Mouse (Mus musculus): ENCODE measurements around the gene Lrmp. TPM values are rescaled to one million over a fixed set of nuclear protein-coding genes. Genes with fewer than 3 reads are reported as not detected.
"Not testable (repeated sequence)": the region's sequence is repeated elsewhere in the genome, so short reads cannot be mapped to it uniquely, and the experiment has no call there.

Gene Lrmp
- polyA plus RNA-seq, 1 experiment from 2014 or later = 3.6 TPM

- no peak for ATAC-seq (ENCODE audit: low FRiP score, low read depth)
- Histone ChIP-seq H3K9me3 (no peaks in the 10 kb centered on the region), H3K36me3 (no peaks in the 10 kb centered on the region), H3K4me2 (replicated peaks) (no peak overlapping the region), H3K9ac (no peak overlapping the region), H3K27me3 (no peaks in the 10 kb centered on the region), H3K4me1 (no peaks in the 10 kb centered on the region), H3K27ac (no peak overlapping the region), H3K4me3 (no peak overlapping the region)
- 81% methylated on average over 8 of the region's 8 CpGs for WGBS
Measured at GRCm38 (mm10) chr6:145084343-145085117, 30.9 kb upstream of the Lrmp start.

- Histone ChIP-seq H3K27ac (no peak overlapping the region), H3K4me3 (no peak overlapping the region), H3K4me1 (no peaks in the 10 kb centered on the region), H3K4me2 (replicated peaks) (no peak overlapping the region), H3K27me3 (no peaks in the 10 kb centered on the region), H3K9me3 (no peaks in the 10 kb centered on the region), H3K9ac (no peak overlapping the region), H3K36me3 (no peaks in the 10 kb centered on the region)
- ATAC-seq (ENCODE audit: low FRiP score, low read depth) = no peak
- 46% methylated on average over 4 of the region's 4 CpGs for WGBS
Measured at GRCm38 (mm10) chr6:145088451-145089113, 26.9 kb upstream of the Lrmp start.

GRCm38 (mm10) chr6:145089373-145089772, 26.1 kb upstream of the Lrmp start:
- 71% methylated on average over 4 of the region's 4 CpGs for WGBS
- H3K27me3 ChIP-seq = no peaks in the 10 kb centered on the region
- no peak overlapping the region for H3K4me3 ChIP-seq
- H3K27ac ChIP-seq = no peak overlapping the region
- no peak overlapping the region for H3K9ac ChIP-seq
- no peaks in the 10 kb centered on the region for H3K36me3 ChIP-seq
- ATAC-seq (ENCODE audit: low FRiP score, low read depth) = no peak
- H3K4me2 ChIP-seq (replicated peaks) = no peak overlapping the region
- H3K9me3 ChIP-seq = no peaks in the 10 kb centered on the region
- no peaks in the 10 kb centered on the region for H3K4me1 ChIP-seq

- Histone ChIP-seq H3K27ac (no peak overlapping the region), H3K9me3 (no peaks in the 10 kb centered on the region), H3K36me3 (no peaks in the 10 kb centered on the region), H3K4me1 (no peaks in the 10 kb centered on the region), H3K4me2 (replicated peaks) (no peak overlapping the region), H3K4me3 (no peak overlapping the region), H3K9ac (no peak overlapping the region), H3K27me3 (no peaks in the 10 kb centered on the region)
- no peak for ATAC-seq (ENCODE audit: low FRiP score, low read depth)
- 68% methylated on average over 6 of the region's 6 CpGs for WGBS
Measured at GRCm38 (mm10) chr6:145090201-145090863, 25.1 kb upstream of the Lrmp start.

- ATAC-seq (ENCODE audit: low FRiP score, low read depth) = 0 out of 2 replicates have a peak, but pooled peaks have one; percentile 36
- Histone ChIP-seq H3K27me3 (no peaks in the 10 kb centered on the region), H3K4me3 (no peak overlapping the region), H3K9me3 (no peaks in the 10 kb centered on the region), H3K4me2 (replicated peaks) (no peak overlapping the region), H3K4me1 (no peaks in the 10 kb centered on the region), H3K27ac (no peak overlapping the region), H3K9ac (no peak overlapping the region), H3K36me3 (no peaks in the 10 kb centered on the region)
- WGBS = 63% methylated on average over 5 of the region's 5 CpGs
Measured at GRCm38 (mm10) chr6:145090928-145091327, 24.5 kb upstream of the Lrmp start.

- 80% methylated on average over 7 of the region's 7 CpGs for WGBS
- Histone ChIP-seq H3K9me3 (no peaks in the 10 kb centered on the region), H3K4me1 (no peaks in the 10 kb centered on the region), H3K4me2 (replicated peaks) (no peak overlapping the region), H3K4me3 (no peak overlapping the region), H3K27me3 (no peaks in the 10 kb centered on the region), H3K9ac (no peak overlapping the region), H3K36me3 (no peaks in the 10 kb centered on the region), H3K27ac (no peak overlapping the region)
- no peak for ATAC-seq (ENCODE audit: low FRiP score, low read depth)
Measured at GRCm38 (mm10) chr6:145091998-145092397, 23.5 kb upstream of the Lrmp start.

- not testable (repeated sequence) for H3K27me3 ChIP-seq; H3K9ac ChIP-seq; H3K9me3 ChIP-seq; H3K4me1 ChIP-seq; H3K4me2 ChIP-seq (replicated peaks); H3K4me3 ChIP-seq; ATAC-seq (ENCODE audit: low FRiP score, low read depth); H3K27ac ChIP-seq; H3K36me3 ChIP-seq
- 51% methylated on average over 7 of the region's 7 CpGs for WGBS
Measured at GRCm38 (mm10) chr6:145093038-145093622, 22.3 kb upstream of the Lrmp start.

GRCm38 (mm10) chr6:145094431-145094830, 21.0 kb upstream of the Lrmp start:
- 78% methylated on average over 4 of the region's 4 CpGs for WGBS
- ATAC-seq (ENCODE audit: low FRiP score, low read depth) = no peak
- Histone ChIP-seq H3K4me3 (no peak overlapping the region), H3K4me1 (no peaks in the 10 kb centered on the region), H3K9me3 (no peaks in the 10 kb centered on the region), H3K36me3 (no peaks in the 10 kb centered on the region), H3K9ac (no peak overlapping the region), H3K27ac (no peak overlapping the region), H3K4me2 (replicated peaks) (no peak overlapping the region), H3K27me3 (no peaks in the 10 kb centered on the region)

- H3K4me1 ChIP-seq = no peaks in the 10 kb centered on the region
- 73% methylated on average over 9 of the region's 9 CpGs for WGBS
Measured at GRCm38 (mm10) chr6:145100923-145101322, 14.5 kb upstream of the Lrmp start.

GRCm38 (mm10) chr6:145104241-145104939, 11.1 kb upstream of the Lrmp start:
- no peak overlapping the region for H3K4me3 ChIP-seq
- no peaks in the 10 kb centered on the region for H3K4me1 ChIP-seq
- H3K9me3 ChIP-seq = no peaks in the 10 kb centered on the region
- H3K9ac ChIP-seq = 0 out of 2 replicates have a peak overlapping the region, but pooled peaks have one; percentile 1
- H3K27ac ChIP-seq = peak overlapping the region; percentile 65; the same call in 1 of the 2 replicates
- no peaks in the 10 kb centered on the region for H3K36me3 ChIP-seq
- H3K4me2 ChIP-seq (replicated peaks) = 0 out of 2 replicates have a peak overlapping the region, but pooled peaks have one; percentile 0
- H3K27me3 ChIP-seq = no peaks in the 10 kb centered on the region
- ATAC-seq (ENCODE audit: low FRiP score, low read depth) = peak; percentile 76
- WGBS = 68% methylated on average over 10 of the region's 10 CpGs

More at GRCm38 (mm10) chr6:145100923-145101322, 14.5 kb upstream of the Lrmp start:
- H3K9ac ChIP-seq = no peak overlapping the region
- H3K4me3 ChIP-seq = no peak overlapping the region
- no peak overlapping the region for H3K27ac ChIP-seq
- ATAC-seq (ENCODE audit: low FRiP score, low read depth) = no peak
- H3K27me3 ChIP-seq = no peaks in the 10 kb centered on the region
- no peak overlapping the region for H3K4me2 ChIP-seq (replicated peaks)
- no peaks in the 10 kb centered on the region for H3K36me3 ChIP-seq
- no peaks in the 10 kb centered on the region for H3K9me3 ChIP-seq

GRCm38 (mm10) chr6:145105439-145105838, 10.0 kb upstream of the Lrmp start:
- no peak overlapping the region for H3K4me3 ChIP-seq
- no peak overlapping the region for H3K4me2 ChIP-seq (replicated peaks)
- no peaks in the 10 kb centered on the region for H3K4me1 ChIP-seq
- H3K36me3 ChIP-seq = no peaks in the 10 kb centered on the region
- 94% methylated on average over 10 of the region's 10 CpGs for WGBS
- no peak for ATAC-seq (ENCODE audit: low FRiP score, low read depth)
- no peaks in the 10 kb centered on the region for H3K27me3 ChIP-seq
- no peak overlapping the region for H3K27ac ChIP-seq
- H3K9me3 ChIP-seq = no peaks in the 10 kb centered on the region
- H3K9ac ChIP-seq = no peak overlapping the region

Measured in limb, embryonic 13.5 days (tissue).